ENCODE assay signal across 8 mouse cellular contexts in genomic region chr5:120611416-120611815, GRCm38 (mm10). TPM values are rescaled to one million over a fixed set of nuclear protein-coding genes. Genes with fewer than 3 reads are reported as not detected.
DNase-seq lines count a peak whose midpoint lies in the region; ATAC-seq and TF ChIP-seq lines count a peak whose summit lies in the region.

No protein-coding gene starts in this region.

- no peaks in the 10 kb centered on the region for H3K27me3 ChIP-seq in embryonic facial prominence, embryonic 14.5 days (replicated peaks; ENCODE audit: control insufficient read depth, insufficient read depth, low read length)
- no peaks in the 10 kb centered on the region for H3K27me3 ChIP-seq in intestine, embryonic 14.5 days (replicated peaks; ENCODE audit: control insufficient read depth, insufficient read depth, low read length)
- H3K27me3 ChIP-seq in neural tube, embryonic 13.5 days = no peaks in the 10 kb centered on the region

- peaks cover 13% of the 10 kb centered on the region for H3K4me1 ChIP-seq in embryonic facial prominence, embryonic 14.5 days (ENCODE audit: control insufficient read depth, insufficient read depth, low read length)
- peaks cover 12% of the 10 kb centered on the region for H3K4me1 ChIP-seq in intestine, embryonic 14.5 days (replicated peaks; ENCODE audit: control insufficient read depth, insufficient read depth, low read length)
- peaks cover 36% of the 10 kb centered on the region for H3K4me1 ChIP-seq in neural tube, embryonic 13.5 days (replicated peaks)

- no peak for TF ChIP-seq CTCF in layer of hippocampus, adult 2 months (conservative IDR thresholded peaks at IDR 0.05)

- peak overlapping the region; percentile 77 for H3K4me3 ChIP-seq in layer of hippocampus, adult 2 months
- H3K4me3 ChIP-seq in embryonic facial prominence, embryonic 14.5 days (ENCODE audit: low read depth, low read length) = peak overlapping the region; percentile 81
- H3K4me3 ChIP-seq in intestine, embryonic 14.5 days (ENCODE audit: low read depth, low read length) = peak overlapping the region; percentile 83
- H3K4me3 ChIP-seq in neural tube, embryonic 13.5 days = peak overlapping the region; percentile 52

- peak overlapping the region; percentile 78 for H3K4me2 ChIP-seq in embryonic facial prominence, embryonic 14.5 days (ENCODE audit: low read depth, low read length)
- peak overlapping the region; percentile 80 for H3K4me2 ChIP-seq in intestine, embryonic 14.5 days (ENCODE audit: low read length)
- H3K4me2 ChIP-seq in neural tube, embryonic 13.5 days = peak overlapping the region; percentile 96

- DNase-seq in layer of hippocampus, adult 2 months (ENCODE audit: low spot score in 2 of 2) = no peak
- DNase-seq in layer of hippocampus, adult 18-20 months (ENCODE audit: low spot score in 2 of 2) = no peak
- DNase-seq in embryonic facial prominence, embryonic 14.5 days (ENCODE audit: low spot score) = no peak
- no peak for DNase-seq in intestine, embryonic 14.5 days (ENCODE audit: low spot score)
- DNase-seq in retina, embryonic 14.5 days (ENCODE audit: low spot score) = no peak
- DNase-seq in natural killer cell, adult 2 months (ENCODE audit: low spot score in 2 of 2) = no peak
- DNase-seq in ovary, postnatal 10 days (ENCODE audit: low spot score) = no peak

- peak overlapping the region; percentile 76 for H3K9ac ChIP-seq in embryonic facial prominence, embryonic 14.5 days (ENCODE audit: low read depth, low read length)
- peak overlapping the region; percentile 66 for H3K9ac ChIP-seq in intestine, embryonic 14.5 days (ENCODE audit: low read length)
- H3K9ac ChIP-seq in neural tube, embryonic 13.5 days = peak overlapping the region; percentile 75

- WGBS in embryonic facial prominence, embryonic 14.5 days = 41% methylated on average over 8 of the region's 8 CpGs
- WGBS in intestine, embryonic 14.5 days = 44% methylated on average over 8 of the region's 8 CpGs
- 44% methylated on average over 8 of the region's 8 CpGs for WGBS in neural tube, embryonic 13.5 days

- no peaks in the 10 kb centered on the region for H3K9me3 ChIP-seq in embryonic facial prominence, embryonic 14.5 days (ENCODE audit: control insufficient read depth, low read length)
- 0 out of 2 replicates have a peak, but pooled peaks cover 5% of the 10 kb centered on the region for H3K9me3 ChIP-seq in intestine, embryonic 14.5 days (ENCODE audit: control insufficient read depth, low read length)
- no peaks in the 10 kb centered on the region for H3K9me3 ChIP-seq in neural tube, embryonic 13.5 days

- 0 out of 2 replicates have a peak, but pooled peaks cover 2% of the 10 kb centered on the region for H3K36me3 ChIP-seq in embryonic facial prominence, embryonic 14.5 days (ENCODE audit: control insufficient read depth, insufficient read depth, low read length)
- H3K36me3 ChIP-seq in intestine, embryonic 14.5 days (ENCODE audit: control insufficient read depth, insufficient read depth, low read length) = 0 out of 2 replicates have a peak, but pooled peaks cover 17% of the 10 kb centered on the region
- peaks cover 18% of the 10 kb centered on the region for H3K36me3 ChIP-seq in neural tube, embryonic 13.5 days

- ATAC-seq in embryonic facial prominence, embryonic 14.5 days (ENCODE audit: low read depth) = no peak
- ATAC-seq in intestine, embryonic 14.5 days (replicated peaks; ENCODE audit: low FRiP score, low TSS enrichment, low read depth) = no peak
- ATAC-seq in neural tube, embryonic 13.5 days (ENCODE audit: low read depth) = no peak

- peak overlapping the region; percentile 99; the same call in 1 of the 2 replicates for H3K27ac ChIP-seq in layer of hippocampus, adult 2 months
- H3K27ac ChIP-seq in embryonic facial prominence, embryonic 14.5 days (replicated peaks; ENCODE audit: low read depth, low read length) = no peak overlapping the region
- no peak overlapping the region for H3K27ac ChIP-seq in intestine, embryonic 14.5 days (ENCODE audit: low read depth)
- peak overlapping the region; percentile 91 for H3K27ac ChIP-seq in neural tube, embryonic 13.5 days (replicated peaks)

RNA-seq across cellular contexts. Expression of gene Rita1, which starts 1.0 kb away (rescaled TPM):
- 10 to 100 TPM; 23.7 to 28.0 TPM for total RNA-seq in layer of hippocampus, adult 2 months (2021)
- 10 to 100 TPM; 27.5 to 29.5 TPM for total RNA-seq in layer of hippocampus, adult 18-20 months (2021)
- 9.9 and 11.4 TPM in 2 replicates for polyA plus RNA-seq in embryonic facial prominence, embryonic 14.5 days (2014; fragmentation: Nextera tagmentation; extraction: Ambion mirVana)
- 8.1 and 9.4 TPM in 2 replicates for polyA plus RNA-seq in intestine, embryonic 14.5 days (2014; fragmentation: Nextera tagmentation; extraction: Ambion mirVana)
- 19.9 and 25.1 TPM in 2 replicates for polyA plus RNA-seq in neural tube, embryonic 13.5 days (2015; fragmentation: Nextera tagmentation; extraction: Ambion mirVana)

RNA-seq across cellular contexts. Expression of gene Ddx54, which starts 1.1 kb away (rescaled TPM):
- total RNA-seq in layer of hippocampus, adult 2 months (2021) = 10 to 100 TPM; 36.8 to 37.2 TPM
- total RNA-seq in layer of hippocampus, adult 18-20 months (2021) = 10 to 100 TPM; 39.3 to 40.5 TPM
- polyA plus RNA-seq in embryonic facial prominence, embryonic 14.5 days (2014; fragmentation: Nextera tagmentation; extraction: Ambion mirVana) = 28.2 and 36.4 TPM in 2 replicates
- 39.3 and 41.0 TPM in 2 replicates for polyA plus RNA-seq in intestine, embryonic 14.5 days (2014; fragmentation: Nextera tagmentation; extraction: Ambion mirVana)
- 44.6 and 45.7 TPM in 2 replicates for polyA plus RNA-seq in neural tube, embryonic 13.5 days (2015; fragmentation: Nextera tagmentation; extraction: Ambion mirVana)

RNA-seq across cellular contexts. Expression of gene Iqcd, which starts 22.6 kb away (rescaled TPM):
- 1 to 10 TPM in 1 of 2 experiments, under 1 TPM in 1; 1.00 to 1.2 TPM for total RNA-seq in layer of hippocampus, adult 2 months (2021)
- 1 to 10 TPM in 1 of 2 experiments, under 1 TPM in 1; 0.99 to 1.0 TPM for total RNA-seq in layer of hippocampus, adult 18-20 months (2021)
- 0.60 and 1.7 TPM in 2 replicates for polyA plus RNA-seq in embryonic facial prominence, embryonic 14.5 days (2014; fragmentation: Nextera tagmentation; extraction: Ambion mirVana)
- 0.24 and 0.48 TPM in 2 replicates for polyA plus RNA-seq in intestine, embryonic 14.5 days (2014; fragmentation: Nextera tagmentation; extraction: Ambion mirVana)
- polyA plus RNA-seq in neural tube, embryonic 13.5 days (2015; fragmentation: Nextera tagmentation; extraction: Ambion mirVana) = 0.94 and 1.0 TPM in 2 replicates

RNA-seq across cellular contexts. Expression of gene Cfap73, which starts 22.6 kb away (rescaled TPM):
- under 1 TPM in 1 of 2 experiments, not detected in 1; 0.39 TPM for total RNA-seq in layer of hippocampus, adult 2 months (2021)
- under 1 TPM; 0.61 to 0.82 TPM for total RNA-seq in layer of hippocampus, adult 18-20 months (2021)
- polyA plus RNA-seq in embryonic facial prominence, embryonic 14.5 days (2014; fragmentation: Nextera tagmentation; extraction: Ambion mirVana) = 1.0 TPM in 1 of 2 replicates, not detected in the other
- not detected in 2 replicates for polyA plus RNA-seq in intestine, embryonic 14.5 days (2014; fragmentation: Nextera tagmentation; extraction: Ambion mirVana)
- not detected in 2 replicates for polyA plus RNA-seq in neural tube, embryonic 13.5 days (2015; fragmentation: Nextera tagmentation; extraction: Ambion mirVana)

RNA-seq across cellular contexts. Expression of gene Tpcn1, which starts 22.9 kb away (rescaled TPM):
- total RNA-seq in layer of hippocampus, adult 2 months (2021) = 10 to 100 TPM; 34.8 to 40.8 TPM
- total RNA-seq in layer of hippocampus, adult 18-20 months (2021) = 10 to 100 TPM; 33.9 to 37.0 TPM
- 24.8 and 26.7 TPM in 2 replicates for polyA plus RNA-seq in embryonic facial prominence, embryonic 14.5 days (2014; fragmentation: Nextera tagmentation; extraction: Ambion mirVana)
- 22.7 and 23.6 TPM in 2 replicates for polyA plus RNA-seq in intestine, embryonic 14.5 days (2014; fragmentation: Nextera tagmentation; extraction: Ambion mirVana)
- polyA plus RNA-seq in neural tube, embryonic 13.5 days (2015; fragmentation: Nextera tagmentation; extraction: Ambion mirVana) = 22.4 and 22.5 TPM in 2 replicates

Comparison
In these comparisons a context has a peak if more than half of its experiments do, and no peak if none do; other contexts are left out.
1. H3K27ac ChIP-seq: peak in layer of hippocampus, adult 2 months (single experiment) and neural tube, embryonic 13.5 days (single experiment); none in embryonic facial prominence, embryonic 14.5 days (single experiment) and intestine, embryonic 14.5 days (single experiment).
2. Peak in every context shown above with its lines, with median percentiles within 50 percentile points of each other: H3K4me3 ChIP-seq, H3K4me2 ChIP-seq and H3K9ac ChIP-seq.